Mouse (Mus musculus) ES-E14 (cell line): Measurements from ENCODE around the gene Lcmt2. TPM values are rescaled to one million over a fixed set of nuclear protein-coding genes. Genes with fewer than 3 reads are reported as not detected.
A peak's percentile ranks its signal among the peaks of the same experiment; 100 is the strongest.

Source experiments
- DNase-seq: peaks from one replicate; pipeline ENCODE4 v3.0.0-alpha.2; 2013; ENCODE audit warnings: low read depth, low spot score
- H3K27ac ChIP-seq: 2 replicates; pipeline ENCODE4 v1.5.1; 2012; ENCODE audit warnings: low read depth, mild to moderate bottlenecking, low read length, moderate library complexity, mixed read lengths; ENCODE audit not compliant: poor library complexity, insufficient read depth, severe bottlenecking
- H3K36me3 ChIP-seq: 2 replicates; pipeline ENCODE4 v1.6.1; 2012; ENCODE audit warnings: mild to moderate bottlenecking, low read length, moderate library complexity, mixed read lengths; ENCODE audit not compliant: control insufficient read depth, poor library complexity, insufficient read depth, severe bottlenecking
- H3K4me1 ChIP-seq, 2 experiments: fragments of 150-350 bp in 1 of 2; sonication (generic) in 1 of 2; 2 replicates each; pipeline ENCODE4 v1.6.1; 2012; ENCODE audit warnings: low read length in 2 of 2, mild to moderate bottlenecking in 1 of 2, mixed read lengths in 1 of 2; ENCODE audit not compliant: control insufficient read depth in 2 of 2, insufficient read depth in 2 of 2, poor library complexity in 1 of 2
- H3K4me3 ChIP-seq, 2 experiments: fragments of 150-350 bp in 1 of 2; sonication (generic) in 1 of 2; 2 replicates each; pipeline ENCODE4 v1.5.1; 2012; ENCODE audit warnings: low read length in 2 of 2, low read depth in 1 of 2, mild to moderate bottlenecking in 1 of 2, mixed read lengths in 1 of 2; ENCODE audit not compliant: insufficient read depth in 1 of 2, poor library complexity in 1 of 2, severe bottlenecking in 1 of 2
- H3K9ac ChIP-seq: 2 replicates; pipeline ENCODE4 v1.6.1; 2012; ENCODE audit warnings: low read depth, mild to moderate bottlenecking, low read length, mixed read lengths; ENCODE audit not compliant: poor library complexity, insufficient read depth, severe bottlenecking
- H3K9me3 ChIP-seq: fragments of 150-350 bp; sonication (generic); 2 replicates; pipeline ENCODE4 v1.6.1; 2012; ENCODE audit warnings: low read depth, mild to moderate bottlenecking, low read length; ENCODE audit not compliant: control insufficient read depth, insufficient read depth
- CHD2 ChIP-seq: IDR thresholded peaks from 2 replicates; pipeline ENCODE4 v1.6.1; 2014; ENCODE audit warnings: mild to moderate bottlenecking, low read depth, low read length, inconsistent platforms
- HCFC1 ChIP-seq: IDR thresholded peaks from 2 replicates; pipeline ENCODE4 v1.6.1; 2012; ENCODE audit warnings: low read length, inconsistent platforms, borderline replicate concordance; ENCODE audit not compliant: insufficient read depth
- MAFK ChIP-seq: IDR thresholded peaks from 2 replicates; pipeline ENCODE4 v1.6.1; 2014; ENCODE audit warnings: mild to moderate bottlenecking, low read depth, low read length, inconsistent platforms; ENCODE audit not compliant: insufficient read depth
- ZC3H11A ChIP-seq: IDR thresholded peaks from 2 replicates; pipeline ENCODE4 v1.6.1; 2012; ENCODE audit warnings: low read depth, mild to moderate bottlenecking, inconsistent platforms, low read length, borderline replicate concordance
- ZNF384 ChIP-seq: IDR thresholded peaks from 2 replicates; pipeline ENCODE4 v1.6.1; 2012; ENCODE audit warnings: low read depth, low read length, inconsistent platforms
- in situ Hi-C, 2 experiments: fragments of 600-800 bp; cut with MboI; formaldehyde crosslinking; loops; one replicate each; pipeline ENCODE4 v1.15.1; 2025; ENCODE audit warnings: low sequenced_read_pairs in 2 of 2, inconsistent platforms in 1 of 2; ENCODE audit not compliant: unreplicated experiment in 2 of 2
- total RNA-seq: library from RNA; depleted of rRNA; stranded (reverse); fragments of 300-350 nt; gene quantifications from 2 replicates; pipeline ENCODE4 v1.2.3, GENCODE M21; 2012

Gene Lcmt2
- total RNA-seq, 1 experiment: 12.5 TPM

DNA sequence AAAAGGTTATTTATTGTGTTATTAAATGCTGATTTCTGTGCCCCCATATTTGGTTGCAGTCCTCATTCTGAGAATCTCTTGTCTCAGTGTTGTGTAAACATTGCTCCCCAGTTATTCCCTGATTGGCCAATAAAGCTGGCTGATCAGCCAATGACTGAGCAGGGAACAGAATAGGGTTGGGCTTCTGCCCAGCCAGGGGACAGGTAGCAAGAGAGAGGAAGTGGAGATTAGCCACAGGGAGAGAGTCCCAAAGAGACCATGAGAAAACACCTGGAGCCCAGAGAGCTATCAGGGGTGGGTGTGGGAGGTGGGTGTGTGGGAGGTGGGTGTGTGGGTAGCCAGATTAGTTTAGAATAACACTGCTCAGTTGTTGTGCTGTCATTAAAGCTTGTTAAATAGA, 34.5 kb downstream of the Lcmt2 start:
- in situ Hi-C loops: no loop called here

GRCm38 (mm10) chr2:121102051-121102450, 38.4 kb downstream of the Lcmt2 start:
- no peak overlapping the region for H3K9ac ChIP-seq
- H3K4me1 ChIP-seq: no peaks in the 10 kb centered on the region

More for the DNA sequence above, 34.5 kb downstream of the Lcmt2 start:
- TF ChIP-seq ZNF384: no peak
- no peak for TF ChIP-seq ZC3H11A
- TF ChIP-seq HCFC1: no peak
- TF ChIP-seq MAFK: no peak
- no peak for TF ChIP-seq CHD2
- Histone ChIP-seq H3K36me3 (no peaks in the 10 kb centered on the region), H3K27ac (no peak overlapping the region), H3K9me3 (no peaks in the 10 kb centered on the region), H3K9ac (no peak overlapping the region), H3K4me3 (no peak overlapping the region), H3K4me1 (no peaks in the 10 kb centered on the region)
- DNase-seq: no peak

DNA sequence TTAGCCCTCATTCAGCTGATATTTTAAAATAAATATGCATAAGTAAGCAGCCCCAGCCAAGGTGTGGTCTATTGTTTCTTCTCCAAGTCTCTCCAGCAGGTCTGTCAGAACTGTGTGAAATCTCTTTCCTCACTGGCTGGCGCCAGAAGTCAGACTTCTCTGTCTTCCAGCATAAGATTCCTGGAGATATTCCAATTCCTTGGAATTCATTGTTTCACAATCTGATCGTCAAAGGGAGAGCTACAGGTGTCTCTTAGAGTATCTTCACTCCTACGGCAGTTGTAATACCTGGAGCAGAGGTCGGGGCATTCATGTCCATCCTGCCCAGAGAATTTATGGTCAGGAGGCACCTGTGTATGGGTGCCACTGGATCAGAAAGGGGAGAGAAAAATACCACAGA, 50.7 kb downstream of the Lcmt2 start:
- Histone ChIP-seq H3K9ac (no peak overlapping the region), H3K27ac (no peak overlapping the region), H3K9me3 (no peaks in the 10 kb centered on the region), H3K36me3 (no peaks in the 10 kb centered on the region), H3K4me1 (no peaks in the 10 kb centered on the region), H3K4me3 (no peak overlapping the region)
- in situ Hi-C loops: loop anchor here in 1 of 2 experiments (10.0 kb wide), 1 partner anchor 105 kb away; no protein-coding TSS in a partner anchor
- TF ChIP-seq HCFC1: no peak
- TF ChIP-seq ZNF384: no peak
- no peak for TF ChIP-seq MAFK
- no peak for TF ChIP-seq ZC3H11A
- no peak for TF ChIP-seq CHD2
- DNase-seq: no peak

More at GRCm38 (mm10) chr2:121102051-121102450, 38.4 kb downstream of the Lcmt2 start:
- TF ChIP-seq HCFC1: no peak
- TF ChIP-seq CHD2: no peak
- peak; percentile 88 for TF ChIP-seq ZC3H11A
- in situ Hi-C loops: no loop called here
- no peaks in the 10 kb centered on the region for H3K36me3 ChIP-seq
- peak; percentile 41 for DNase-seq
- H3K27ac ChIP-seq: no peak overlapping the region
- H3K9me3 ChIP-seq: no peaks in the 10 kb centered on the region
- H3K4me3 ChIP-seq: no peak overlapping the region

DNA sequence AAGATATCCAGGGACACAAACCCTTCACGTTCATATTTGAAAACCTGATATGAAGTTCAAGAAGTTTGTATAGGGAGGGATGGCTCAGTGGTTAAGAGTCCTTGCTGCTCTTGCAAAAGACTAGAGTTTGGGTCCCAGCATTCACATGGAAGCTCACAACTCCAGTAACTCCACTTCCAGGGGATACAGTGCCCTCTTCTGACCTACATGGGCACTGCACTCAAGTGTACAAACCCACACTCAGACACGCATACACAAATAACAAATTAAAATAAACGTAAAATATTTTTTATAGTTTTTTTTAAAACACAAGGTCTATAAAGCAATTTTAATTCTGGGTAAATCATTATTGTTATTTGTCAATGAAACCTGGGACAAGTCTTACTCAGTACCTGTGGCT, 51.9 kb downstream of the Lcmt2 start:
- H3K36me3 ChIP-seq: no peaks in the 10 kb centered on the region
- peak; percentile 4 for DNase-seq
- H3K27ac ChIP-seq: no peak overlapping the region
- no peaks in the 10 kb centered on the region for H3K9me3 ChIP-seq
- H3K4me3 ChIP-seq: no peak overlapping the region
- TF ChIP-seq ZC3H11A: peak; percentile 38; the same call in 1 of the 2 replicates
- no peak for TF ChIP-seq CHD2
- in situ Hi-C loops: no loop called here
- H3K9ac ChIP-seq: no peak overlapping the region
- no peaks in the 10 kb centered on the region for H3K4me1 ChIP-seq

DNA sequence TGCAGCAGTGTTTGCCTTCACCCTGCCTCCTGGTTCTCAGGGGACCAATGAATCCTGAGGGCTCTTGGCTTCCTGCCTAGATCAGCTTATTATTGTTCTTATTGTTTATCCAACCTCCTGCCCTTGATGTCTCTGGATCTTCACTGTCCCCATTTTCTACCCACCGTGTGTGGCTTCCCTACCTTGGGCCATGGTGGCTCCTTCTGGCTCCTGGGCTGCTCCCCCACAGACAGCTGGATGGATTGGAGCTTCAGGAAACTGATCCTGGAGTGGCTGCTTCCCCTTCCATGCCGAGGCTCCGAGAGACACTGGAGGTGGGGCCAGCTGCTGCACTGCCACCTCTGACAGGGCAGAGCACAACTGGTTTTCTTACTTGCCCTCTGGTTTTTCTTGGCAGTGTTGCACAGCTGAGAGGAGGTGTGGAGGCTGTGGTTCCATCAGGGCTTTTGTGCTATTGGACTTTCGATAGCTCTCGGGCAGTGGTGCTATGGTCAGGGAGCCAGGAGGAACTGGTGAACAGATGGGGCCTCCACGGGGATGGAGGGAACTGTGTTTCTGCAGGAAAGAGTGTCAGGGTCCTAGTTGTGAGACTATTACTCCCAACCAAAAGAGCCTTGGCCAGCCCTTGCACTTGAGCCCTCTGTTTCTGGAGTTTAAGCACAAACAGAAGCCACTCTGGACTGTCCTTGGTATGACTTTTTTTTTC, 54.8 kb downstream of the Lcmt2 start, which contains the start of gene Tgm5:
Gene Tgm5, minus strand, starts transcription at position 362 of the 706 bp plus-strand sequence.
- in situ Hi-C loops: no loop called here

More for the DNA sequence above, 54.8 kb downstream of the Lcmt2 start, which contains the start of gene Tgm5:
- no peak for DNase-seq
- H3K4me1 ChIP-seq: no peaks in the 10 kb centered on the region
- no peak for TF ChIP-seq ZNF384
- TF ChIP-seq ZC3H11A: no peak
- TF ChIP-seq HCFC1: no peak
- TF ChIP-seq CHD2: no peak
- TF ChIP-seq MAFK: no peak
- H3K9me3 ChIP-seq: no peaks in the 10 kb centered on the region
- no peaks in the 10 kb centered on the region for H3K36me3 ChIP-seq
- no peak within 1 kb of the TSS for H3K4me3 ChIP-seq
- no peak within 1 kb of the TSS for H3K27ac ChIP-seq
- H3K9ac ChIP-seq: no peak within 1 kb of the TSS
